Mouse (Mus musculus) stomach, postnatal 0 days (tissue): ENCODE data around the gene Zar1l.

ENCODE experiments used
- CTCF ChIP-seq: IDR thresholded peaks from 2 replicates; pipeline ENCODE4 v1.5.1; 2016; ENCODE audit warnings: antibody characterized with exemption, low read depth, mild to moderate bottlenecking, moderate library complexity
- EP300 ChIP-seq: optimal IDR thresholded peaks from 2 replicates; pipeline ENCODE3; 2016; ENCODE audit warnings: antibody characterized with exemption

DNA sequence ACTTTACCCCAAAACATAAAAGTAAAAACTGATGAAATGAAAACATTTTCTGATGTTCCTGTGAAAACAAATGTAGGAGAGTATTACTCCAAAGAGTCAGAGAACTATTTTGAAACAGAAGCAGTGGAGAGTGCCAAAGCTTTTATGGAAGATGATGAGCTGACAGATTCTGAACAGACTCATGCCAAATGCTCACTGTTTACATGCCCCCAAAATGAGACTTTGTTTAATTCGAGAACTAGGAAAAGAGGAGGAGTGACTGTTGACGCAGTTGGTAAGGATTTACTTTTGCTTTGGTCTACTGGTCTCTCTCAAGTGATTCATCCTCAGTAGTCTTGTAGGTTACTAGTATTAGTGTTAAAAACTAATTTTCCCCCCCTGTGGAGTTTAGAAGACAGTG is 25.2 kb upstream of the Zar1l start:
- TF ChIP-seq EP300, result no peak
- no peak for TF ChIP-seq CTCF
